Mouse (Mus musculus) myocyte (in vitro differentiated cells): ENCODE measurements around the gene Cks1b.

ENCODE experiments used
- E2F4 ChIP-seq: IDR thresholded peaks from one replicate; pipeline ENCODE4 v1.6.1; 2011; ENCODE audit warnings: mild to moderate bottlenecking, control low read depth, moderate library complexity; ENCODE audit not compliant: insufficient read depth
- MAX ChIP-seq: IDR thresholded peaks from one replicate; pipeline ENCODE4 v1.6.1; 2011; ENCODE audit warnings: low read depth, mild to moderate bottlenecking, control low read depth
- MYOD1 ChIP-seq, 3 experiments: IDR thresholded peaks; one replicate each; pipeline ENCODE4 v1.6.1; 2011; ENCODE audit warnings: control low read depth in 2 of 3, low read depth in 2 of 3, mild to moderate bottlenecking in 2 of 3, moderate library complexity in 1 of 3; ENCODE audit not compliant: insufficient read length in 2 of 3, control insufficient read depth in 1 of 3
- MYOG ChIP-seq, 3 experiments: IDR thresholded peaks; one replicate each; pipeline ENCODE4 v1.6.1; 2011; ENCODE audit warnings: control low read depth in 2 of 3, low read depth in 2 of 3, mild to moderate bottlenecking in 2 of 3; ENCODE audit not compliant: insufficient read length in 2 of 3, control insufficient read depth in 1 of 3, insufficient read depth in 1 of 3
- POLR2A ChIP-seq: IDR thresholded peaks from one replicate; pipeline ENCODE4 v1.6.1; 2011; ENCODE audit warnings: low read depth, mild to moderate bottlenecking, control low read depth, moderate library complexity; ENCODE audit not compliant: insufficient read length
- POLR2AphosphoS2 ChIP-seq: IDR thresholded peaks from one replicate; pipeline ENCODE4 v1.6.1; 2011; ENCODE audit warnings: low read depth, control low read depth; ENCODE audit not compliant: insufficient read length

GRCm38 (mm10) chr3:89424416-89425140, 6.4 kb upstream of the Cks1b start:
- no peak for TF ChIP-seq POLR2A
- no peak for TF ChIP-seq POLR2AphosphoS2
- no peak for TF ChIP-seq MAX
- TF ChIP-seq MYOG (IDR thresholded peaks at IDR 0.05; ENCODE audit: control insufficient read depth in 1 of 3, insufficient read depth in 1 of 3, insufficient read length in 2 of 3, low read depth in 2 of 3) = peak in 1 of 3 experiments; percentile 4
- no peak for TF ChIP-seq E2F4
- no peak for TF ChIP-seq MYOD1 (IDR thresholded peaks at IDR 0.05; ENCODE audit: control insufficient read depth in 1 of 3, insufficient read length in 2 of 3, low read depth in 2 of 3)
